Mouse (Mus musculus) retina, postnatal 7 days (tissue): ENCODE data around the gene Hoxc13.

Source experiments
- DNase-seq: peaks from one replicate; pipeline ENCODE4 v3.0.0-alpha.2; 2012; ENCODE audit warnings: low read depth, low spot score

Gene Hoxc13

DNA sequence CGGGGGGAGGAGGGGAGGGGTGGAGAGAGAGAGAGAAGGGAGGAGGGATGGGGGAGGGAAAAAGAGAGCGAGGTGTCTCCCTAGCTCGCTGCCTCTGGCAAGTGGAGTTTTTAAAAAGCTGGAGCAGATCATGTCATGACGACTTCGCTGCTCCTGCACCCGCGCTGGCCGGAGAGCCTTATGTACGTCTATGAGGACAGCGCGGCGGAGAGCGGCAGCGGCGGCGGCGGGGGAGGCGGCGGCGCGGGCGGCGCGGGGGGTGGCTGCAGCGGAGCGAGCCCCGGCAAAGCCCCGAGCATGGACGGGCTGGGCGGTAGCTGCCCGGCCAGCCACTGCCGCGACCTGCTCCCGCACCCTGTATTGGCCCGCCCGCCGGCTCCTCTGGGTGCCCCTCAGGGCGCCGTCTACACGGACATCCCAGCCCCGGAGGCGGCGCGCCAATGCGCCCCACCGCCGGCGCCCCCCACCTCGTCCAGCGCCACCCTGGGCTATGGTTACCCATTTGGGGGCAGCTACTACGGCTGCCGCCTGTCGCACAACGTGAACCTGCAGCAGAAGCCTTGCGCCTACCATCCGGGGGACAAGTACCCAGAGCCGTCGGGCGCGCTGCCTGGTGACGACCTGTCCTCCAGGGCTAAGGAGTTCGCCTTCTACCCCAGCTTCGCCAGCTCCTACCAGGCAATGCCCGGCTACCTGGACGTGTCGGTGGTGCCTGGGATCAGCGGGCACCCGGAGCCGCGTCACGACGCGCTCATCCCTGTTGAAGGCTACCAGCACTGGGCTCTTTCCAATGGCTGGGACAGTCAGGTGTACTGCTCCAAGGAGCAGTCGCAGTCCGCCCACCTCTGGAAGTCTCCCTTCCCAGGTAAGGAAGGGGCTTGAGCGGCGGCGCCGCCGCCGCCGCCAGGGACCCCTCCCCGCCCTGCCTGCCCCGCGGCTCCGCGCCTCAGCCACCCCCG is at the start of gene Hoxc13:
Gene Hoxc13 (plus strand): TSS at position 51 of the 959 bp plus-strand sequence.
- no peak for DNase-seq

DNA sequence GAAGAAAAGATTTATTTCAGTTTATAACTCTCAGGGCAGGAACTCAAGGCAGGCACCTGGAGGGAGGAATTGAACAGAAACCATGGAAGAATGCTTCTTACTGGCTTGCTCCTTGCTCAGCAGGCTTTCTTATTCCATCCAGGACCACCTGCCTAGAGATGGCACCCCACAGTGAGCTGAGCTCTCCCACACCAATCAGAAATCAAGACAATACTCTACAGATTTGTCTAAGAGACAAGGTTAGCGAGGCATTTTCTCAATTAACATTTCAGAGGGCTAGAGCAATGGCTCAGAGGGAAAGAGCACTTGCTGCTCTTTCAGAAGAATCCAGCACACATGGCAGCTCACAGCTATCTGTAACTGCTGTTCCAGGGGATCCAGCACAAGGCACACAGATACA is 35.1 kb upstream of the Hoxc13 start:
- no peak for DNase-seq

DNA sequence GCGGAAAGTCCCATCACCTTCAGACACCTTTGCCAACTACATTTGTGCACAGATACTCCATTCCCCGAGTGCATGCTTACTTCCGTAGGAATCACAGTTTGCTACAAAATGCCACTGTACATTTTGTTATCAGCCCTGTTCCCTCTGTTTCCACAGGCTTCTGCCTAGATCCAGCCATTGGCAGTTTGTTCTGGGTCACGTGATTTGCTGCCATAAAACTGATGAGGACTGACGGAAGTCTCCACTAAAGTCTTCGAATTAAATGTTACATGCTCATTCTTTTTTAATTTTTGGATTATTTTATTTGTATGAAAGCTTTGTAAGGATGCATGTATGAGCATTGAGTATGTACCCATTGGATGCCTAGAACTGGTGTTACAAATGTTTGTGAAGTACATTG is 25.8 kb upstream of the Hoxc13 start:
- DNase-seq = no peak

DNA sequence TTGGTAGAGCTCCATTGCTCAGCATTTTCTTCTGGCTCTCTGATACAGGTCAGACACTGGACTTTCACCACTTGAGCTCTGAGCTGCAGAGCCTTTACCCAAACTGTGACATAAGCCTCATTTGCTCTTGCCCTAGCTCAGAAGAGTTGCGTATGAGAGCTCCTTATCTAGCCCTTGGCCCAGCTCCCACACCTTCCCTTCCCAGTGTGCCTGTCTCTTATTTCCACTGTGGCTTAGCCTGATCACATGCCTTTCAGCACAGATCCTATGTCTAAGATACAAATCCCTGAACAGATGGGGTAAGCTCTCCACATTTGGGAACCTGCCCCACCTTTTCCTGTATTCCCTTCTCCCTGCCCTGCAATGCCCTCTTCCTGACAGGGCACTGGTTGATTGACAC is 16.0 kb upstream of the Hoxc13 start:
- DNase-seq = no peak

DNA sequence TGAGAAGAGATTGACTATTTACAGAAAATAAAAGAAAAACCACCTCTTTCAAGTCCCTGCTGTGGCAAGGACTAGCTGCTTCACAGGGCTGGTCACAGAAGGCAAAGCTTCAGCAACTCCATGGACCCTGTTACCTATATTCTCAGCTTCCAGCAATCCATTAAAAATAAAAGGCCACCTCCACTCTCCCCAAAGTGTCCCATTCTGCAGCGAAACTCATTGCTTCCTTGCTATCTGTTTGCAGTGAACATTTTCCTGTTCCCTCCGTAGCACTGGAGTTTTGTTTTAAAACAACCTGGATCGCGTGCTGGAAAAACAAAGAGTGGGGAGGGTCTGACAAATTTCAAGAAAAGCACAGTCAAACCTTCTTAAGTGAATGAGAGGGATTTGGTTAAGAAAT is 11.4 kb upstream of the Hoxc13 start:
- no peak for DNase-seq

DNA sequence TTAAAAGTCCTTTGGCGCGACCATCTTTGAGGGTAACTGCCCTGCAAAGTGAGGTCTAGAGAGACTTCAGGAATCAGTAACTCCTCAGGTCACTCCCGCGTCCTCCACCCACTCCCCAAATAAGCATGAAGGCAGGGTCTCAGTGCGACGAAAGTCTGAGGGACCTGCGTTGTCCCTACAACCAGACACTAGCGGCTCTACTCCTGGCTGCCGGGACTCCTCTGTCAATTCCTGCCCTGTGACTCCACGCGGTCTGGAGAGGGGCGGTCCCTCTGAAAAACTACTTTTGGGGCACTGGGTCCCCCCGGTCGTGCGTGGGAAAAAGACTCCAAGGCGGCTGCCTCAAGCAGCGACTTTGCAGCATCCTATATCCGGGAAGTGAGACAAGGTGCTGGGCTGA is 10.9 kb upstream of the Hoxc13 start:
- no peak for DNase-seq

DNA sequence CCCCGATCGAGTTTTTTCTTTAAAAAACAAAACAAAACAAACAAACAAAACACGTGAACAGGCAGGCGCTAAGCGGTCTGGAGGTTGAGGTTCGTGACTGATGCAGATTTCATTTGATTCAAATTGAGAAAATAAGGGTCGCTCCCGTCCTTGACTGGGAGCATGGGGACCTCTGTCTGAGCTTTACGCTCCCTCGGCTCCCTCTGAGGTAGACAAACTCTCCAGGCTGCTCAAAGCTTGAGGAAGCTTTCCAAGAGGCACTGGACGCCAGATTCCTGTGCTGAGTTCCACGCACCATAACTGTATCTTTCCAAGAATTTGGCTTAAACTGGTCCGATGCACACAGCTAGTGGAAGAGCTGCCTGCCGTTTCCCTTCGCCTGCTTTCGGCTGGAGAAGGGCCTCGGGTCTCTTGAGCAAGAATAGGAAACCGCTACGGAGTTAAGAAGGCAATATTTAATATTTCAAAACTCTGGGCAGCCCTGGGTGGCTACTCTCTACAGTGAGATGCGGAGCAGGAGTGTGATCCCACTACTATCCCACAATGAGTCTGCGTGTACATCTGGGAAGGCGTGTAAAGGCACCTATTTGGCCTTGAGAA is 10.3 kb upstream of the Hoxc13 start:
- DNase-seq = no peak

DNA sequence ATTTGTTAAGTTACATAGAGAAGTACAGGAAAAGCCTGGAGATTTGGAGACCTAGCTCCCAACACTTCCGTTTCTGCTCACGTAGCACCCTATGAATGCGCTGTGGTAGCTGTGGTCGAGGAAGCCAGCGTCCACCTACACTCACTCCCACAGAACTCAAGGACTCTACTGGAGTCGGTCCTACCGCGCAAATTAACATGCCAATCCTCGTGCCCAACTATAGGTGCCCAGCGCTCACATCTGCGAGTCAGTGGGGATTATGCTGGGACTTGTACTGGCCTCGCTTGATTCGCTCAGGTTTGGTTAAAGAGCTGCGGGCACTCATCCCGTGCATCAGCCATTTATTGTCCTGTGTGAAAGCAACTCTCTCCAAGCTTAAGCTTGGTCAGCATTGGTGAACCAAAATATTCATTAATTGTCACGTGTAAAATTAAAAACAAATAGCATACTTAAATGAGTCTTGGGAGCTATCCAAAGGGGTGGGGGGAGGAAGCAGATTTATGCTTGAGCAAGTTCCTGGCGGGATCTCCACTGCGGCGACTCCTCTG is 7.8 kb upstream of the Hoxc13 start:
- DNase-seq = no peak

DNA sequence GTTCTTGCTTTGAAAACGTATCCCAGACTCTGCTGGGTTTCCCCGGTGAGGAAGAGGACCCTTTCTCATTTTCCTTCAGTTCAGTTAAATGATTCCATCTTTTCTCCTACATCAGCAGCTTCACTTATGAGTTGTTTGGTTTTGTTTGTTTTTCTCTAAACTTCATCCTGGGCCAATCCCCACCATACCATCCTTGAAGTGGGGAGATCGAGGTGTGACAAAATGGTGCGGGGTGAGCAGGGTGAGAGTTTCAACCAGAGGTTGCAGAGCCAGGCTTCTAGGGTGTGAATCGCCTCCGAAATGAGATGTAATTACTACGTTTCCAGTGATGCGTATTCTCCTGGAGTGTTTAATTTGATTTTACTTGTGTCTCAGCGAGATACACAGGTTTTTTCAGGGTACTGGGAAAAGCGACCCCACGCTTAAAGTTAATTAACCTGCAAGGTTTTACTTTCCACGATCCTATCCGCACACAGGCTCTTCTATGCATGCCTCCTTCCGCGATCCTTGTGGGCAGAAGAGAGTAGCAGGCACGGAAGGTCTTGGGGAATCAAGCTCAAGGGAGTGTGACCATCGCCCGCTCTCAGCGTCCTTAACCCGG is 2.8 kb upstream of the Hoxc13 start:
- DNase-seq = no peak

DNA sequence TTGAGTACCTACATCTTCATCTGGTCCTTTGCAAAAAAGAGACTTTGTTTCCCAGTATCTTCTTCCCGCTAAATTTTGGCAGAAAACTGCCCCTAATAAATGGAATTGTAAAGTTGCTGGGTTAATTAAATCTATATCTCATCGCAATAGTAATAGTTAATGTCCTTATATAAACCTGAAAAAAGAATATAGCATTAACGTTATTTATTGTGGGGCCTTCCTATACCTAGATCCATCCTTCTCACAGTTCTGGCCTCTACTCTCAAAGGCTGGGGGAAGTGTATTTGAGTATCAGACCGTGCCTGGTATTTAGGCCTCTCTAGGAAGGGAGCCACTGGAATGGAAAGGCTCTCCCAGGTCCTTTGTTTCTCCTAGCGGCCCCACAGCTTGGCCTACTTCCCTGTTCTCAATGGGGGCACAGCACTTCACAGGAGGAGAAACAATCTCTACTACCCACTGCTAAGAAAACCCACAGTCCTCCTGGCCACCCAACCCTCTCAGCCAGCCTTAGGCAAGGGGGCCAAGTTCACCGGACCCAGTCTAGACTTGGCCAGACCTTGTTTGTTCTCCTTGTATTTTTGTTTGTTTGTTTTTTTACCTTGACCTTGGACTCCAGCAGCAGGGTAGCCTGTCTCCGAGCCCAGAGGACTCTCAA is 2.2 kb upstream of the Hoxc13 start:
- no peak for DNase-seq

DNA sequence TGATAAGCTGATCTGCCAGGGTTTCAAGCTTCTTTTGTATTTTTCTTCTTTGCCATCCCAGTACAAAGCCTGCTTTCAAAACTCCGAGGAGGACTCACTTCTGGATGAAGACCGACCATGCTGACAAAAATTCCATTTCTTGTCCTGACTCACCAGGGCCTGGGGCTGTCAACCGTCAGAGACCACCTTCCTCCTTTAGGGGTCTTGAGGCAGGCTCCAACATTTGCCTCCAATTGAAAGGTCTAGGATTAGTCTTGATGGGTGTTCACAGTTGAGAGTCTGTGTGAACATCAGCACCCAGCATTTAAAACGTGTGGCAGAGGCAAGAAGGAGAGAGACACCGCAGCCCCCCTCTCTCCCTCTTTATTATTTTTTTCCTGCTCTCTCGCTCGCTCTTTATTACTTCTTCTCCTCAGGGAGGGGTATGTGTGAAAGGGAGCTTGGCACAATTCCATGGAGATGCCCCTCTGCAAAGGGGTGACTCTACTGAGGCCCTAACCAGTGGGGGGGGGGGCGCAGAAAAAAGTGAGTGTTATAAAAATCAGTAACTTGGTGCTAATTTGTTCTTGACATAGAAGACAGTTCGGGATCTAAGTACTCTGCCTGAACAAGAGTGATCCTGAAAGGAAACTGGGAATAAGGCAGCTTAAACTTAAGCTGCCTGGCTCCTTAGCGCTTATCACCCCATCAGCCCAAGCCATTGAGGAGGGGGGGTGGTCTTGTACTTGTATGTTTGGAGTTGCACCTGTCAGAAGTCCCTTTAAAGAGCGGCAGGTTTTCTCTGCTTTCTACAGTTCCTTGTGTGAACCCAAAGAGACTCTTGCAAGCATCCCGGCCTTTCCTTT is 1.3 kb upstream of the Hoxc13 start:
- DNase-seq = no peak

DNA sequence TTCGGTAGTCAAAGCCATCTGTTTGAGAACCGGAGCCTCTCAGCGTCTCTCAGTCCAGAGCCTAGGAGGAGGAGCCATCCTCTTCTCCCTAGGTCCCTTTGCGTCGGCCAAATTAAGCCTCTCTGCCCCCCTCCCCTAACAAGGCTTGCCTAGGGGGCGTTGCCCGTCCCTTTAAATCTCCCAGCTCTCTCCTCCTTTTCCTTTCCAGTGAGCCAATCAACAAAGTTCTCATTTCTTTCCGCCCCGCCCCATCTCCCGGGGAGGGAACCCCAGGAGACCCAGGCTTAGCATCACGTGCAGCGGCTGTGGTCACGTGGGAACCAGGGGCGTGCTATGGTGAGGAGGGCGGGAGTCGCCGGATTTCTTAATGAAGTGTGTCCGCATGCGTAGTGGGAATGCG is 284 bp upstream of the Hoxc13 start:
- peak; percentile 41 for DNase-seq

DNA sequence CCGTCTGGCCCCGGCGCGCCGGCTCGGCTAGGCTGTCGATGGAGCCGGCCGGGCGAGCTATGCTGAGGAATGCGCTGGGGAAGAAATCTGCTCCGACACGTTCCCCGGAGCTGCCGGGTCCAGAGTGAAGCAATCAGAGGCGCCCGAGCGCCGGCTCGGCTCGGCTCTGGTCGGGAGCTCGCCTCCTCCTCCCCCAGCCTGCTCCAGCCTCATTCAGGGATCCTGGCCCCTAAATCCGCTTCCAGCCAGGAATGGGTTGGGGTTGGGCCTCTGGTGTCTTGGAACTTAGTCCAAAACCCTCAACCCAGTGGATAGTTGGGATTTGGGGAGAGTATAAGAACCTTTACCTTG is 1.1 kb downstream of the Hoxc13 start:
- DNase-seq = no peak

DNA sequence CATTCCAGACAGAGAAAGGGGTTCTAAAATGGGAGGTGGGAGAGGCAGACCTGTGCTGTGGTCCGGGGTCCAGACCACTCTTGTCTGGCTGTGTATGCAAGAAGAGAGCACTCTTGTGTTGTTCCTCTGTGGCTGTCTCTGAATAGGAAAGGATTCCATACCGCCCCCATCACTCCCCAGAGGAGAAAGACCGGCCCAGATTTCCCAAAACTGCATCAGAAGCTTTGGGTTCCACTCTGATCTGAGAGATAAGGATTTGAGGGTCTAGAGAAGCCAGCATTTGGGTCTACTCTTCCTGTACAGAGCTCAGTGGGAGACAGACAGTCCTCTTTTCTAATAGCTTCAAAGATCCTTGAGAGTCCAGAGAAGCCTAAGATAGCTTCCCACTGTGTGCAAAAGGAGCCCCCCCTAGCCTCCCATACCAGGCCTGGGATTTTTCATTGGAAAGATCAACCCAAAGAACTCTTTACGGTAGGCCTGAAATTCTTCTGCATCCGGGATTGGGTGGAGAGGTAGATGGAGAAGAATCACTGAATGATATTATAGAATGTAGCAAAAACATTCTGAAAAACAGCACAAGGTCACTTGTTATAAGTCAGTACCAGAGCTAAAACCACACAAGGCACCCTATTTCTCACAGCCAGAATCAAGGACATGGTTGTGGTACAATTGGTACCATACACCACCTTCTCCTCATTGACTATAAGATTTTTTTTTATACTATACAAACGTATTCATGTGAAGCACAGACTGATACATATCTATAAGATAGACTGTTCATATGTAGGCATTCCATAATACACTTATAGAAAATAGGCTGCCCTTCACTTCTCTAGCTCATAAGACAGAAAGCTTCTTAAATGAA is 2.0 kb downstream of the Hoxc13 start:
- no peak for DNase-seq

DNA sequence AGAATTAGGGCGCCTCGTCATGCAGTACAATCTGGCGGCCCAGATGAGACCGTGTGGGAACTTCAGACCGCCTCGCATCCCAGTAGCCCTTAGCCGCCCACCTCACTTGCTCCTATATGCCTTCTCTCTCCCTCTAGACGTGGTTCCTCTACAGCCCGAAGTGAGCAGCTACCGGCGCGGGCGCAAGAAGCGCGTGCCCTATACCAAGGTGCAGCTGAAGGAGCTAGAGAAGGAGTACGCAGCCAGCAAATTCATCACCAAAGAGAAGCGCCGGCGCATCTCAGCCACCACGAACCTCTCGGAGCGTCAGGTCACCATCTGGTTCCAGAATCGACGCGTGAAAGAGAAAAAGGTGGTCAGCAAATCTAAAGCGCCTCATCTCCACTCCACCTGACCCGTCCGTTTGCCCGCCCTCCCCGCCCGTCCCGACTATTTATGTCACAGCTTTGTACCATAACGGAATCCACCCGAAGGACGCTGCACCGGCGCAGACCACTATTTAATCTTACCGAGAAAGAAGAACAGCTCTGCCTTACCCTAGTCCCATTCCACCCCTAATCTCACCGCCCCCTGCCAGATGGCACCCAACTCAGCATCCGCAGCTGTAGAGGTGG is 6.2 kb downstream of the Hoxc13 start:
- DNase-seq = no peak

DNA sequence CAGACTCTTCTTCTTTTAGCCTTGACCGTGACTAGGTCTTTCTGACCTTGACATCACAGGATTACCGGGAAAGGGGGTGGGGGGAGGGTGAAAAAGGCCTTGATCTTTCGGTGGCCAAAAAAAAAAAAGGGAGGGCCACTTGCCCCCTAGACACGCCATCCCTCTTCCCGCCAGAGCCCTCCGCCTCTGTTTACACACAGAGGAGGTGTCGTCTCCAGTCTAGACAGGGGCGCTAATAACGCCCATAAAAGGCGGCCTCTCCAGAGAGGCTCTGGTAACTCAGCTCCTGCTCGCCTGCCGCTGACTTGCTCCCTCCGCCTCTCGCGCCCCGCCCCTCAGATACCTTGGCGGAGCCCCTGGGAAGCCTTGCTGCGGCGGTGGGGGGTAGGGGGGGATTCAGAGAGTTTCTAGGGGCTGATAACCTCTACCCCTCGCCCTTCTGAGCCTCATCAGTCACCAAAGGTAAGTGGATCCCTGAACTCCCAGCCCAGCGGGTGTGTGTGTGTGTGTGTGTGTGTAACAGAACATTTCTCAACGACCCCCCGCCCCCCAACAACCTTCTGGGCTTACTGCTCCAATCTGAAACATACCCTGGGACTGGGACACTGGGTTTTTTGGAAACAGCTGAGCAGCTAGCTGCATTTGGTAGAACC is 10.9 kb downstream of the Hoxc13 start:
- DNase-seq = no peak

DNA sequence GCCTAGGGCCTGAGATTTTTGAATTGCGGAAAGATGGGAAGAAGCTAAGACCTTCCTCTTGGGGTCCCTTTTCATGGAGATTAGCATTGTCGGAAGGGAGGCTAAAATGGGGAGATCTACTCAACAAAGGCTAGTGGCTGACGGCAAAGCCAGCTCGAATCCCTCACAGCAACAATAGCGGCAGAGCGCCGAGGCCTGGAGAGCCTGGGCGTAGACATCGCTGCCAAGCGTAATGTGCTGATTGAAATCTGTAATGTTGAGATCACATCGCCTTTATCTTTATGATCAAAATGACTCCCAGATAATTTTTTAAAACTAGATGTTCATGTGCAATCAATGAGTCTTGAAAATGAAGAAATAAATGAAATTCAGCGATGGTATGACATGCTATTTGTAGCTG is 13.5 kb downstream of the Hoxc13 start:
- no peak for DNase-seq

DNA sequence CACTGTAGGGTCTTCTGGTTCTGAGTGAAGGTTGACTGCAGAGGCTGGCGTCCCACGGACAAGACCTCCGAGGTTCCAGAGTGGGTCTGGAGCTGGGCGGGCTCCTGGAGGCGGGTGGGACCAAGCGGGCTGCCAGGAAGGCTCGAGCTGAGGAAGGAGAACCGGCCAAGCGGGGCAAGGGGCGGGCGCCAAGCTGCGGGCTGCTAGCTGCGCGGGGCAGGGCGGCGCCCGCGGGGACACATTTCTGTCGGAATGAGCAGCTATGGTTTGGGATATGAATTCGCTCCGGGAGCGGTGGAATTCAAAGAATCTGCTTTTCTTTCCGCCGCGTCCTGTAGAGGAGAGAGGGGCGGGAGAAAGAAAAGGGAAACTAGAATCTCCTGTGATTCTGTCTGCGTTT is 14.0 kb downstream of the Hoxc13 start:
- DNase-seq = no peak

DNA sequence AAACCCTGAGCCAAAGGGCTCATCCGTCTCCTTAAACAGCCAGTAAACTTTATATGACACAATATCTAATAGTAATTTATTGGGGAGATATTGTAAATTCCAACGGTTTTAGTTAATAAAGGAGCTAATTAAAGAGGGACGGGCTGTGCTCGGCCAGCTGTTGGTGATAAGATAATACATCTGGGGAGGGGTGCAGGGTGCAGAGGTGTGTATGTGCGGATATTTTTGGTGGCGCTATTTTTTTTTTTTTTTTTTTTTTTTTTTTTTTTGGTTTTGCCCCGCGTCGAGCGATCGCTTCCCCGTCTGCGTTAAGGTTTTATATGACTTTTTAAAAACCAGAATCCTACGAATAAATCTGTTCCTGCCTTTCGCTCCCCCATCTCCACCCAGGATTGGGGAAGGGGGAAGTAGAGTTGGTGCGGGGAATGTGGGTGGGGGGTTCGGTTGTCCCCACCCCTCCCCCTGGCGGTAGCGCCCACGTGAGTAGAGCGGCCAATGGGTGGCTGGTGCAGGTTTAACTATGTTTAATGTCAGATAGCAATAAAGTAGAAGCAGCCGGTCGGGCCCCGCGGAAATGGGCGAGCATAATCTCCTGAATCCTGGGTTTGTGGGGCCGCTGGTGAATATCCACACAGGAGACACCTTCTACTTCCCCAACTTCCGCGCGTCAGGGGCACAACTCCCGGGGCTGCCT is 15.5 kb downstream of the Hoxc13 start, which contains the start of gene Hoxc12:
Gene Hoxc12 (plus strand): TSS at position 479 of the 694 bp plus-strand sequence.
- no peak for DNase-seq
